Mouse (Mus musculus): Measurements from ENCODE around the gene Kcnmb1.
A peak's percentile ranks its signal among the peaks of the same experiment; 100 is the strongest.

Kcnmb1 gene

GRCm38 (mm10) chr11:33962688-33963407 is at the start of gene Kcnmb1:
Gene Kcnmb1 (plus strand): TSS chr11:33963013.
- no peak for DNase-seq (ENCODE audit: low spot score)

GRCm38 (mm10) chr11:33913061-33913460 is 49.8 kb upstream of the Kcnmb1 start:
- DNase-seq (ENCODE audit: low spot score) = no peak

GRCm38 (mm10) chr11:33914216-33914615 is 48.6 kb upstream of the Kcnmb1 start:
- DNase-seq (ENCODE audit: low spot score) = no peak

- DNase-seq (ENCODE audit: low spot score) = no peak
Observed at GRCm38 (mm10) chr11:33917574-33917973, 45.2 kb upstream of the Kcnmb1 start.

- no peak for DNase-seq (ENCODE audit: low spot score)
Observed at GRCm38 (mm10) chr11:33918424-33918823, 44.4 kb upstream of the Kcnmb1 start.

GRCm38 (mm10) chr11:33919826-33920225 is 43.0 kb upstream of the Kcnmb1 start:
- DNase-seq (ENCODE audit: low spot score) = no peak

GRCm38 (mm10) chr11:33921451-33921850 is 41.4 kb upstream of the Kcnmb1 start:
- DNase-seq (ENCODE audit: low spot score) = no peak

- DNase-seq (ENCODE audit: low spot score) = no peak
Observed at GRCm38 (mm10) chr11:33923031-33923430, 39.8 kb upstream of the Kcnmb1 start.

- no peak for DNase-seq (ENCODE audit: low spot score)
Observed at GRCm38 (mm10) chr11:33925778-33926177, 37.0 kb upstream of the Kcnmb1 start.

GRCm38 (mm10) chr11:33926551-33926950 is 36.3 kb upstream of the Kcnmb1 start:
- peak; percentile 67 for DNase-seq (ENCODE audit: low spot score)

GRCm38 (mm10) chr11:33927321-33927720 is 35.5 kb upstream of the Kcnmb1 start:
- no peak for DNase-seq (ENCODE audit: low spot score)

GRCm38 (mm10) chr11:33927836-33928235 is 35.0 kb upstream of the Kcnmb1 start:
- no peak for DNase-seq (ENCODE audit: low spot score)

- DNase-seq (ENCODE audit: low spot score) = no peak
Observed at GRCm38 (mm10) chr11:33928658-33929057, 34.2 kb upstream of the Kcnmb1 start.

GRCm38 (mm10) chr11:33929412-33929811 is 33.4 kb upstream of the Kcnmb1 start:
- DNase-seq (ENCODE audit: low spot score) = no peak

GRCm38 (mm10) chr11:33931836-33932385 is 30.9 kb upstream of the Kcnmb1 start:
- DNase-seq (ENCODE audit: low spot score) = peak; percentile 34

- no peak for DNase-seq (ENCODE audit: low spot score)
Observed at GRCm38 (mm10) chr11:33932386-33933111, 30.3 kb upstream of the Kcnmb1 start.

GRCm38 (mm10) chr11:33934286-33934685 is 28.5 kb upstream of the Kcnmb1 start:
- DNase-seq (ENCODE audit: low spot score) = no peak

- DNase-seq (ENCODE audit: low spot score) = no peak
Observed at GRCm38 (mm10) chr11:33937641-33938040, 25.2 kb upstream of the Kcnmb1 start.

- DNase-seq (ENCODE audit: low spot score) = no peak
Observed at GRCm38 (mm10) chr11:33938561-33939274, 24.1 kb upstream of the Kcnmb1 start.

GRCm38 (mm10) chr11:33939456-33940113 is 23.2 kb upstream of the Kcnmb1 start:
- no peak for DNase-seq (ENCODE audit: low spot score)

- DNase-seq (ENCODE audit: low spot score) = no peak
Observed at GRCm38 (mm10) chr11:33943565-33943964, 19.2 kb upstream of the Kcnmb1 start.
